Mouse (Mus musculus) stomach, embryonic 16.5 days (tissue): Measurements from ENCODE around the gene Dag1. TPM values are rescaled to one million over a fixed set of nuclear protein-coding genes. Genes with fewer than 3 reads are reported as not detected.

Source experiments
- ATAC-seq: fragments of 200-750 bp; cut with Nextera tagmentation; 2 replicates; pipeline ENCODE4 v1.8.0; 2017; ENCODE audit warnings: moderate number of reproducible peaks, moderate TSS enrichment; ENCODE audit not compliant: insufficient read depth, low FRiP score
- H3K27ac ChIP-seq: fragments of 300-500 bp; sonication (generic); 2 replicates; pipeline ENCODE4 v1.5.1; 2014; ENCODE audit warnings: low read length
- H3K27me3 ChIP-seq: fragments of 300-500 bp; sonication (generic); 2 replicates; pipeline ENCODE4 v1.6.1; 2014; ENCODE audit warnings: low read length, control low read depth, mixed read lengths; ENCODE audit not compliant: control insufficient read depth, insufficient read depth
- H3K36me3 ChIP-seq: fragments of 300-500 bp; sonication (generic); 2 replicates; pipeline ENCODE4 v1.6.1; 2014; ENCODE audit warnings: low read length; ENCODE audit not compliant: control insufficient read depth, insufficient read depth
- H3K4me1 ChIP-seq: fragments of 300-500 bp; sonication (generic); 2 replicates; pipeline ENCODE4 v1.6.1; 2014; ENCODE audit warnings: low read length, control low read depth, mixed read lengths; ENCODE audit not compliant: control insufficient read depth, insufficient read depth
- H3K4me2 ChIP-seq: fragments of 300-500 bp; sonication (generic); 2 replicates; pipeline ENCODE4 v1.6.1; 2014; ENCODE audit warnings: low read depth, low read length, mixed read lengths
- H3K4me3 ChIP-seq: fragments of 300-500 bp; sonication (generic); replicated peaks from 2 replicates; pipeline ENCODE4 v1.5.1; 2014; ENCODE audit warnings: mild to moderate bottlenecking, low read length
- H3K9ac ChIP-seq: fragments of 300-500 bp; sonication (generic); 2 replicates; pipeline ENCODE4 v1.6.1; 2014; ENCODE audit warnings: low read length
- H3K9me3 ChIP-seq: fragments of 300-500 bp; sonication (generic); replicated peaks from 2 replicates; pipeline ENCODE4 v1.6.1; 2016; ENCODE audit warnings: low read length, control low read depth; ENCODE audit not compliant: control insufficient read depth
- WGBS: fragments of 180-500 bp; shearing (Covaris S2); extraction: QIAGEN DNeasy Blood & Tissue Kit; methylation state at CpG from one replicate; pipeline ENCODE4 v1.1.7; 2014; 5-methylcytosine and 5-hydroxymethylcytosine counted together
- polyA plus RNA-seq: library from polyadenylated mRNA; unstranded; fragments of >200 nt; fragmentation: Nextera tagmentation; extraction: Ambion mirVana; gene quantifications from 2 replicates; pipeline ENCODE4 v1.2.1, GENCODE M21; 2015

Gene Dag1
- polyA plus RNA-seq, 1 experiment from 2014 or later: 91.8 TPM

- Histone ChIP-seq H3K4me3 (no peak overlapping the region), H3K9ac (no peak overlapping the region), H3K4me2 (no peak overlapping the region), H3K4me1 (no peaks in the 10 kb centered on the region), H3K9me3 (no peaks in the 10 kb centered on the region), H3K27ac (no peak overlapping the region), H3K27me3 (no peaks in the 10 kb centered on the region), H3K36me3 (no peaks in the 10 kb centered on the region)
- no peak for ATAC-seq
- 43% methylated on average over 8 of the region's 8 CpGs for WGBS
Measured at GRCm38 (mm10) chr9:108165143-108165542, 98.6 kb downstream of the Dag1 start.

- WGBS: 82% methylated on average over 16 of the region's 16 CpGs
Measured at GRCm38 (mm10) chr9:108163646-108164284, 100.0 kb downstream of the Dag1 start.

DNA sequence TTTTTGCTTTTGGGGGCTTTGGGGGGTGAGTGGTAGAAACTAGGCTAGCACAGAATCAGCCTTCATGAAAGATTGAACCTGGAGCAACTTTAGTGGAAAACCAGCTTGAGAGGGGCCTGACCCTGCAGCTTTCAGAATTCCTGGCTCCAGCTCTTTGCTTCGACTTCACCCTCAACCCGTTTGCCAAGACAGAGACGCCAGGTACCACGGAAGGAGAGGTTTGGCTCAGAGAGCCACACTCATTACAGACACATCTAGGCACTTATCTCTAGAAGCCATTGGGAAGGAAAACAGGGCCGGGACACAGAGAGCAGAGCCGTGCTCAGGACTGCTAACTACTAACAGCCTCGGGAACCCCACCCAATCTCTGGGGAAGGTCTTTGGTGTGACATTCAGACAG is 105.9 kb downstream of the Dag1 start:
- H3K36me3 ChIP-seq: no peaks in the 10 kb centered on the region
- no peak overlapping the region for H3K4me2 ChIP-seq
- H3K4me3 ChIP-seq: no peak overlapping the region
- no peaks in the 10 kb centered on the region for H3K9me3 ChIP-seq
- H3K27ac ChIP-seq: no peak overlapping the region
- no peaks in the 10 kb centered on the region for H3K4me1 ChIP-seq
- no peak for ATAC-seq
- H3K27me3 ChIP-seq: no peaks in the 10 kb centered on the region
- H3K9ac ChIP-seq: no peak overlapping the region
- 49% methylated on average over 7 of the region's 7 CpGs for WGBS

More at GRCm38 (mm10) chr9:108163646-108164284, 100.0 kb downstream of the Dag1 start:
- H3K27ac ChIP-seq: no peak overlapping the region
- H3K9ac ChIP-seq: no peak overlapping the region
- no peaks in the 10 kb centered on the region for H3K9me3 ChIP-seq
- no peaks in the 10 kb centered on the region for H3K27me3 ChIP-seq
- no peaks in the 10 kb centered on the region for H3K36me3 ChIP-seq
- H3K4me3 ChIP-seq: no peak overlapping the region
- ATAC-seq: no peak
- no peak overlapping the region for H3K4me2 ChIP-seq
- no peaks in the 10 kb centered on the region for H3K4me1 ChIP-seq

DNA sequence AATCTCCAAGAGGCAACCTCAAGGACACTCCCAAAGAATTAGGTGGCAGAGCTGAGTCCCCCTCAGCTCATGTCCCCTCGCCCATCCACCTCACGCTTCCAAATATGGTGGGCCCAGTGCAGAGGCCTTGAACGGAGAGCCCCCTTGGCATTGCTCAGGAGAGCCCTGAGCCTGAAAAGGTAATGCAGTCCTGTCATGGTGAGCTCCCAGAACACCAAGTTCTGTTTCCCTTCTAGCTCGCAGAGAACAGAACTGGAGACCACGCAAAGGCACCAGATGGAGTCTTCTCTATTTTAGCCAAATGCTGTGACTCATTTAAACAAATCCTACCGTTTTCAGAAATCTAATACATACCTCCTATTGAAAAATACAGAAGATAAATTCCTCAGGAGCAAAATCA is 106.3 kb downstream of the Dag1 start:
- Histone ChIP-seq H3K9ac (no peak overlapping the region), H3K4me2 (no peak overlapping the region), H3K27me3 (no peaks in the 10 kb centered on the region), H3K4me3 (no peak overlapping the region), H3K4me1 (no peaks in the 10 kb centered on the region), H3K36me3 (no peaks in the 10 kb centered on the region), H3K27ac (no peak overlapping the region), H3K9me3 (no peaks in the 10 kb centered on the region)
- WGBS: 72% methylated on average over 6 of the region's 6 CpGs
- ATAC-seq: no peak

GRCm38 (mm10) chr9:108156786-108157185 is 107.0 kb downstream of the Dag1 start:
- no peaks in the 10 kb centered on the region for H3K27me3 ChIP-seq
- 87% methylated on average over 5 of the region's 5 CpGs for WGBS
- H3K4me3 ChIP-seq: no peak overlapping the region
- H3K27ac ChIP-seq: no peak overlapping the region
- H3K9me3 ChIP-seq: no peaks in the 10 kb centered on the region
- H3K4me1 ChIP-seq: no peaks in the 10 kb centered on the region
- ATAC-seq: no peak
- no peak overlapping the region for H3K9ac ChIP-seq
- no peaks in the 10 kb centered on the region for H3K36me3 ChIP-seq
- no peak overlapping the region for H3K4me2 ChIP-seq

GRCm38 (mm10) chr9:108154814-108155213 is 108.9 kb downstream of the Dag1 start:
- no peak for ATAC-seq
- no peak overlapping the region for H3K9ac ChIP-seq
- H3K27me3 ChIP-seq: no peaks in the 10 kb centered on the region
- no peak overlapping the region for H3K27ac ChIP-seq
- H3K4me2 ChIP-seq: no peak overlapping the region
- H3K36me3 ChIP-seq: no peaks in the 10 kb centered on the region
- no peaks in the 10 kb centered on the region for H3K4me1 ChIP-seq
- 88% methylated on average over 12 of the region's 12 CpGs for WGBS
- H3K4me3 ChIP-seq: no peak overlapping the region
- H3K9me3 ChIP-seq: no peaks in the 10 kb centered on the region

Other genes starting within 250 kb of the Dag1 start
- gene Gmppb, start 214.7 kb downstream of the Dag1 start, polyA plus RNA-seq: 49.3 and 56.1 TPM in 2 replicates
- 3.9 and 4.5 TPM in 2 replicates for gene Amigo3, start 210.8 kb downstream of the Dag1 start, polyA plus RNA-seq
- gene Mst1, start 183.5 kb downstream of the Dag1 start, polyA plus RNA-seq: 7.8 and 8.7 TPM in 2 replicates
- gene Rnf123, start 180.6 kb downstream of the Dag1 start, polyA plus RNA-seq: 31.2 and 32.8 TPM in 2 replicates
- 75.1 and 82.7 TPM in 2 replicates for gene Apeh, start 169.4 kb downstream of the Dag1 start, polyA plus RNA-seq
- 2.9 and 3.2 TPM in 2 replicates for gene Bsn, start 73.6 kb downstream of the Dag1 start, polyA plus RNA-seq
- 33.1 and 36.1 TPM in 2 replicates for gene Nicn1, start 26.5 kb upstream of the Dag1 start, polyA plus RNA-seq
- 18.8 and 21.6 TPM in 2 replicates for gene Amt, start 32.9 kb upstream of the Dag1 start, polyA plus RNA-seq
- gene Rhoa, start 42.2 kb upstream of the Dag1 start, polyA plus RNA-seq: 493 and 511 TPM in 2 replicates
- 46.8 and 46.9 TPM in 2 replicates for gene Tcta, start 42.2 kb upstream of the Dag1 start, polyA plus RNA-seq
- 1,034 and 1,067 TPM in 2 replicates for gene Gpx1, start 74.9 kb upstream of the Dag1 start, polyA plus RNA-seq
- gene Usp4, start 83.9 kb upstream of the Dag1 start, polyA plus RNA-seq: 92.7 and 113 TPM in 2 replicates
- gene 1700102P08Rik, start 128.8 kb upstream of the Dag1 start, polyA plus RNA-seq: 0.50 and 0.70 TPM in 2 replicates
- gene Ccdc36, start 164.5 kb upstream of the Dag1 start, polyA plus RNA-seq: 1.3 and 1.9 TPM in 2 replicates
- gene BC048562, start 172.5 kb upstream of the Dag1 start, polyA plus RNA-seq: not detected in 2 replicates
- gene Ccdc71, start 196.6 kb upstream of the Dag1 start, polyA plus RNA-seq: 51.6 and 55.7 TPM in 2 replicates
- gene Klhdc8b, start 197.6 kb upstream of the Dag1 start, polyA plus RNA-seq: 63.4 and 67.5 TPM in 2 replicates
- gene Lamb2, start 215.8 kb upstream of the Dag1 start, polyA plus RNA-seq: 61.4 and 68.7 TPM in 2 replicates
- 41.1 and 49.5 TPM in 2 replicates for gene Usp19, start 226.6 kb upstream of the Dag1 start, polyA plus RNA-seq
- 106 and 127 TPM in 2 replicates for gene Qars, start 243.7 kb upstream of the Dag1 start, polyA plus RNA-seq